Mouse (Mus musculus): ENCODE data around the gene Exosc3. TPM values are rescaled to one million over a fixed set of nuclear protein-coding genes. Genes with fewer than 3 reads are reported as not detected.
"Not testable (repeated sequence)": the region's sequence is repeated elsewhere in the genome, so short reads cannot be mapped to it uniquely, and the experiment has no call there.

The Exosc3 gene
- 66.0 and 67.5 TPM in 2 replicates for polyA plus RNA-seq (2015; fragmentation: Nextera tagmentation; extraction: Ambion mirVana)

- under 1% methylated on average over 73 of the region's 76 CpGs for WGBS
- no peaks in the 10 kb centered on the region for H3K9me3 ChIP-seq (replicated peaks; ENCODE audit: control insufficient read depth, low read length)
- H3K27ac ChIP-seq (ENCODE audit: low read length), result peak within 1 kb of the TSS; percentile 98
- ATAC-seq (ENCODE audit: insufficient read depth, low FRiP score), result peak; percentile 87
- H3K4me3 ChIP-seq (replicated peaks; ENCODE audit: low read length), result peak within 1 kb of the TSS; percentile 99
- H3K27me3 ChIP-seq (ENCODE audit: control insufficient read depth, insufficient read depth, low read length), result no peaks in the 10 kb centered on the region
- H3K9ac ChIP-seq (ENCODE audit: low read length), result peak within 1 kb of the TSS; percentile 99
- no peaks in the 10 kb centered on the region; the same call in 1 of the 2 replicates for H3K36me3 ChIP-seq (ENCODE audit: control insufficient read depth, insufficient read depth, low read length)
- H3K4me2 ChIP-seq (ENCODE audit: low read depth, low read length), result peak within 1 kb of the TSS; percentile 84
- H3K4me1 ChIP-seq (ENCODE audit: control insufficient read depth, insufficient read depth, low read length), result peaks cover 15% of the 10 kb centered on the region
Observed at GRCm38 (mm10) chr4:45342286-45343155, at the start of gene Exosc3. TSS of gene Exosc3 (minus strand) at chr4:45342732.

DNA sequence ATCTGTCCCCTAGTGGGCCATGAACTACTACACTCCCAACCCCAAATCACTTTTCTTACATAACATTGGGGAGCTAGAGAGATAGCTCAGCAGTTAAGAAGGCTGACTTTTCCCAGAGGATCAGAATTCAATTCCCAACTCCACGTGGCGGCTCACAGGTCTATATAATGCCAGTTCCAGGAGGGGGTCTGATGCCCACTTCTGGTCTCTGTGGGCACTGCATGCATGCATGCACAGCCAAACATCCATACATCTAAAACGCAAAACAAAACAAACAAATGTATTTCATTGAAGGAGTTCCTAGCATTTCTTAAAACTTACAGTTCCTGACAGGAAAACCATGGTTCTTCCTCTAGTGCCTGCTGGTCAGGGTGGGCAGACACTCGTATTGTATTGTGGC is 49.6 kb upstream of the Exosc3 start:
- no peak overlapping the region for H3K27ac ChIP-seq (ENCODE audit: low read length)

GRCm38 (mm10) chr4:45387296-45387695 is 44.8 kb upstream of the Exosc3 start:
- not testable (repeated sequence) for H3K9me3 ChIP-seq (replicated peaks; ENCODE audit: control insufficient read depth, low read length); ATAC-seq (ENCODE audit: insufficient read depth, low FRiP score); H3K9ac ChIP-seq (ENCODE audit: low read length); H3K27me3 ChIP-seq (ENCODE audit: control insufficient read depth, insufficient read depth, low read length); H3K27ac ChIP-seq (ENCODE audit: low read length); H3K4me3 ChIP-seq (replicated peaks; ENCODE audit: low read length); H3K36me3 ChIP-seq (ENCODE audit: control insufficient read depth, insufficient read depth, low read length); H3K4me2 ChIP-seq (ENCODE audit: low read depth, low read length); H3K4me1 ChIP-seq (ENCODE audit: control insufficient read depth, insufficient read depth, low read length)
- 93% methylated on average over 5 of the region's 5 CpGs for WGBS

More for the DNA sequence above, 49.6 kb upstream of the Exosc3 start:
- Histone ChIP-seq H3K4me3 (replicated peaks; ENCODE audit: low read length) (no peak overlapping the region), H3K27me3 (ENCODE audit: control insufficient read depth, insufficient read depth, low read length) (no peaks in the 10 kb centered on the region), H3K9me3 (replicated peaks; ENCODE audit: control insufficient read depth, low read length) (no peaks in the 10 kb centered on the region), H3K9ac (ENCODE audit: low read length) (no peak overlapping the region), H3K36me3 (ENCODE audit: control insufficient read depth, insufficient read depth, low read length) (no peaks in the 10 kb centered on the region), H3K4me2 (ENCODE audit: low read depth, low read length) (no peak overlapping the region), H3K4me1 (ENCODE audit: control insufficient read depth, insufficient read depth, low read length) (no peaks in the 10 kb centered on the region)
- WGBS, result 71% methylated on average over 4 of the region's 4 CpGs
- ATAC-seq (ENCODE audit: insufficient read depth, low FRiP score), result no peak

DNA sequence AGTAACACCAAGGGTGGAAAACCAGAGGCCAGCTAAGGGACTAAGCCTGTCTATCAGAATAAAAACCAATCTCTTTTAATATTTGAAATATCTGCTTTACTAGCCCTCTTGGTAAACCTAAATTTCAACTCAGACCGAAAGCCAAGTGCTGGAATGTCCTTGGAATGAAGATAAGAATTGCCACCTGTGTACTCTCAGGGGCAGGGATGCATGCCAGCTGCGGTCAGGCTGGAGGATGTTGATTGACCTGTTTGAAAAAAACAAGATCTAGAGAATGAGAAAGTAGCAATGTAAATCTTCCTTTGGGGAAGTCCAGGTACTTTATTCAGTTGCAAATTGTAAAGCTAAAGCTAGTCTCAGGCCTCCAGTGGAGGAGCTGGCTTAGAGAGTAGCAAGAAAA is 39.6 kb upstream of the Exosc3 start:
- not testable (repeated sequence) for H3K4me3 ChIP-seq (replicated peaks; ENCODE audit: low read length); H3K36me3 ChIP-seq (ENCODE audit: control insufficient read depth, insufficient read depth, low read length); H3K27ac ChIP-seq (ENCODE audit: low read length); H3K4me2 ChIP-seq (ENCODE audit: low read depth, low read length); ATAC-seq (ENCODE audit: insufficient read depth, low FRiP score); H3K9me3 ChIP-seq (replicated peaks; ENCODE audit: control insufficient read depth, low read length); H3K9ac ChIP-seq (ENCODE audit: low read length); H3K4me1 ChIP-seq (ENCODE audit: control insufficient read depth, insufficient read depth, low read length); H3K27me3 ChIP-seq (ENCODE audit: control insufficient read depth, insufficient read depth, low read length)
- 50% methylated on average over 2 of the region's 2 CpGs for WGBS

DNA sequence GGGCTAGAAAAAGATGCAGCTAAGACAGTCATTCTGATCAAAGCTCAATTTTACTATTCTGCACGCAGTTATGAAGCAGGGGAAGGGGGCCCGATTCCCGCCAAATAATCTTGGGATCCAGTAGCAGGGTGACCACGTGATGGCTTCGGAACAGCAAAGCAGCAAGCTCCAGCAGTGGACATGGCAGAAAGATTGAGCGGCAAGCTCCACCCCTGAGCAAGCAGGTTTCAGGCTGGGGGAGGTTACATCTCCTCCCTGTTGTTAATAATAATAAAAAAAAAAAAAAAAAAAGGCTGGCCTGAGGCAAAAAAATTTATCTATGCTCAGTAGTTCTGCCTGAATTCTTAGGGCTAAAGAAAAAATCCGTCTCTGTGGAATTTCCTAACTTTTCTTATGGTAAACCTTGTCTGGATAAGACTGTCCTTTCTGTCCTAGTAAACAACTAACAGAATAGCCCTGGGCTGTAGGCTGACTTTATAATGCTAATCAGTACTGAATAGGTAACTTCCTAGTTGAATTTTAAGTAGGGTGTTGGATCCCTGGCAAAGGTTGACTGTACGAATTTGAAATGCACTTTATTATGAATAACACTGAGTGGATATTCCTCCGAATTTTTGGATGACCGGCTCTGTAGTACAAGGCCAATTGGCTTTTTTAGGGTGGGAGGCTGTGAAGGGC is 38.5 kb upstream of the Exosc3 start:
- not testable (repeated sequence) for H3K4me2 ChIP-seq (ENCODE audit: low read depth, low read length); H3K4me3 ChIP-seq (replicated peaks; ENCODE audit: low read length); H3K4me1 ChIP-seq (ENCODE audit: control insufficient read depth, insufficient read depth, low read length); H3K27ac ChIP-seq (ENCODE audit: low read length); ATAC-seq (ENCODE audit: insufficient read depth, low FRiP score); H3K9ac ChIP-seq (ENCODE audit: low read length); H3K36me3 ChIP-seq (ENCODE audit: control insufficient read depth, insufficient read depth, low read length); H3K27me3 ChIP-seq (ENCODE audit: control insufficient read depth, insufficient read depth, low read length); H3K9me3 ChIP-seq (replicated peaks; ENCODE audit: control insufficient read depth, low read length)
- 80% methylated on average over 10 of the region's 10 CpGs for WGBS

GRCm38 (mm10) chr4:45376573-45376972 is 34.0 kb upstream of the Exosc3 start:
- no peak overlapping the region for H3K4me2 ChIP-seq (ENCODE audit: low read depth, low read length)
- no peak overlapping the region for H3K4me3 ChIP-seq (replicated peaks; ENCODE audit: low read length)
- H3K36me3 ChIP-seq (ENCODE audit: control insufficient read depth, insufficient read depth, low read length), result peaks cover 20% of the 10 kb centered on the region
- no peaks in the 10 kb centered on the region for H3K4me1 ChIP-seq (ENCODE audit: control insufficient read depth, insufficient read depth, low read length)
- no peak overlapping the region for H3K27ac ChIP-seq (ENCODE audit: low read length)
- WGBS, result 87% methylated on average over 4 of the region's 4 CpGs
- no peaks in the 10 kb centered on the region for H3K9me3 ChIP-seq (replicated peaks; ENCODE audit: control insufficient read depth, low read length)
- no peak overlapping the region for H3K9ac ChIP-seq (ENCODE audit: low read length)
- no peak for ATAC-seq (ENCODE audit: insufficient read depth, low FRiP score)
- no peaks in the 10 kb centered on the region for H3K27me3 ChIP-seq (ENCODE audit: control insufficient read depth, insufficient read depth, low read length)

DNA sequence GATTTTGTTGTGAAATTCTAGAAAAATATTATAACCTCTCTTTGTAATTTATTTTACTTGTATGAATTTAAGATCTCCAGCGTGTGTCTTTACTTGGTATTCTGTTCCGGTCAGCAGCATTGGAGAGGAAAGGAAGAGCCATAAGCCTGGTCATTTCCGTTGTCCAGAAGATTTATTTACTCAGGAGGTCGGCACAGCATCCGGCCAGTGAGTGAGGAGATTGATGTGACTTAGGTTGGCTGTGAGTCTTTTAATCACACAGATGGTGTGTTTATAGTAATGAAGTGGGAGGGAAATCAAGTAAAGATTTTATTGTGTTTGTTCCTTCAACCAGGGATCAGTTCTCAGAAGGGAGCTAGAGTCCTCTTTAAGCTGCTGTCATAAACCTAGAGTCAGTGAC is 32.3 kb upstream of the Exosc3 start:
- peaks cover 20% of the 10 kb centered on the region for H3K36me3 ChIP-seq (ENCODE audit: control insufficient read depth, insufficient read depth, low read length)

DNA sequence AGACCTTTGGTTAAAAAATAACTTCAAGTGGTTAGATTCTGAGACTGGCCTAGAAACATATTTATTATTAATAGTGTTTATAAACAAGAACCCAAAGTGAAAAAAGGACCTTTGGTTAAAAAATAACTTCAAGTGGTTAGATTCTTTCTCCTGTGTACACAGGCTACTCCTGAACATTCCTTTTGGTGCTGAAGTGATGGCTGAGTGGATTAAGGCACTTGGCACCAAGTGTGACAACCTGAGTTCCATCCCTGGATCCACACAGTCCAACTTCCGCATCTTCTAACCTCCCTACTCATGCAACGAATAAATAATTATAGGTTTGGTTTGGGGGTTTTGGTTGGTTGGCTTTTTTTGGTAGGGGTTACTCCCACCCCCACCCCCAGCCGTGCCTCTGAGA is 28.7 kb upstream of the Exosc3 start:
- Histone ChIP-seq H3K9me3 (replicated peaks; ENCODE audit: control insufficient read depth, low read length) (no peaks in the 10 kb centered on the region), H3K36me3 (ENCODE audit: control insufficient read depth, insufficient read depth, low read length) (peaks cover 14% of the 10 kb centered on the region; the same call in 1 of the 2 replicates), H3K4me3 (replicated peaks; ENCODE audit: low read length) (no peak overlapping the region), H3K27ac (ENCODE audit: low read length) (no peak overlapping the region), H3K9ac (ENCODE audit: low read length) (no peak overlapping the region), H3K4me1 (ENCODE audit: control insufficient read depth, insufficient read depth, low read length) (no peaks in the 10 kb centered on the region), H3K27me3 (ENCODE audit: control insufficient read depth, insufficient read depth, low read length) (no peaks in the 10 kb centered on the region), H3K4me2 (ENCODE audit: low read depth, low read length) (no peak overlapping the region)
- ATAC-seq (ENCODE audit: insufficient read depth, low FRiP score), result no peak
- 85% methylated on average over 3 of the region's 3 CpGs for WGBS

More for the DNA sequence above, 32.3 kb upstream of the Exosc3 start:
- Histone ChIP-seq H3K9ac (ENCODE audit: low read length) (no peak overlapping the region), H3K4me3 (replicated peaks; ENCODE audit: low read length) (no peak overlapping the region), H3K9me3 (replicated peaks; ENCODE audit: control insufficient read depth, low read length) (no peaks in the 10 kb centered on the region), H3K4me2 (ENCODE audit: low read depth, low read length) (no peak overlapping the region), H3K4me1 (ENCODE audit: control insufficient read depth, insufficient read depth, low read length) (no peaks in the 10 kb centered on the region), H3K27me3 (ENCODE audit: control insufficient read depth, insufficient read depth, low read length) (no peaks in the 10 kb centered on the region), H3K27ac (ENCODE audit: low read length) (no peak overlapping the region)
- ATAC-seq (ENCODE audit: insufficient read depth, low FRiP score), result no peak
- WGBS, result 60% methylated on average over 5 of the region's 5 CpGs

DNA sequence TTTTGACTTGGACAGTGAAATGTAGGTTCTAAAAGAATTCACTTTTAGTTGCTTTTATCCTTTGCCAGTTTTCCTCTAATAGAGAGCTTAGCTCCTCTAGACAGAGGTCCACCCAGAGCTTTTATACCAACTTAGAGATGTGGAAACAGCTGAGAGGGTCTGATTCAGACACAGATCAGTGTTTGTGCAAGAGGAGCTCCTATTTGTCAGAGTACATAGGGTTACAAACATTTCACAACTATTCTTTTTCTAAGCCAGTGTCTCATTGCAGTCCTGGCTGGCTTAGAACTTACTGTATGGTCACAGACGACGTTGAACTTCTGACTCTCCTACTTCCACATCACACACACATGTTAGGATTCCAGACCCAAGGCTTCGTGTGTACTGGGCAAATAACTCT is 14.1 kb upstream of the Exosc3 start:
- no peaks in the 10 kb centered on the region for H3K36me3 ChIP-seq (ENCODE audit: control insufficient read depth, insufficient read depth, low read length)
- ATAC-seq (ENCODE audit: insufficient read depth, low FRiP score), result no peak
- no peaks in the 10 kb centered on the region for H3K9me3 ChIP-seq (replicated peaks; ENCODE audit: control insufficient read depth, low read length)
- H3K27ac ChIP-seq (ENCODE audit: low read length), result no peak overlapping the region
- WGBS, result 87% methylated on average over 3 of the region's 3 CpGs
- no peak overlapping the region for H3K4me3 ChIP-seq (replicated peaks; ENCODE audit: low read length)
- no peaks in the 10 kb centered on the region for H3K4me1 ChIP-seq (ENCODE audit: control insufficient read depth, insufficient read depth, low read length)
- no peak overlapping the region for H3K9ac ChIP-seq (ENCODE audit: low read length)
- no peak overlapping the region for H3K4me2 ChIP-seq (ENCODE audit: low read depth, low read length)
- no peaks in the 10 kb centered on the region for H3K27me3 ChIP-seq (ENCODE audit: control insufficient read depth, insufficient read depth, low read length)

All from stomach, embryonic 16.5 days (tissue).